Mouse (Mus musculus) brain, embryonic 14.5 days (tissue): ENCODE data around the gene Sox6. TPM values are rescaled to one million over a fixed set of nuclear protein-coding genes. Genes with fewer than 3 reads are reported as not detected.

ENCODE experiments used
- DNase-seq: peaks from one replicate; pipeline ENCODE4 v3.0.0-alpha.2; 2011; ENCODE audit warnings: low read depth
- CTCF ChIP-seq: fragments of 200-500 bp; IDR thresholded peaks from 2 replicates; pipeline ENCODE4 v1.5.1; 2012; ENCODE audit warnings: inconsistent platforms, mild to moderate bottlenecking, moderate library complexity, borderline replicate concordance; ENCODE audit not compliant: insufficient read depth, insufficient read length; ENCODE audit errors: extremely low read depth
- POLR2A ChIP-seq: fragments of 200-500 bp; IDR thresholded peaks from 2 replicates; pipeline ENCODE4 v1.6.1; 2012; ENCODE audit warnings: mild to moderate bottlenecking, inconsistent platforms, borderline replicate concordance; ENCODE audit not compliant: poor library complexity, insufficient read depth, insufficient read length, severe bottlenecking; ENCODE audit errors: extremely low read depth
- polyA plus RNA-seq: library from polyadenylated mRNA; depleted of rRNA; stranded (reverse); fragments of >200 nt; gene quantifications from 2 replicates; pipeline ENCODE4 v1.2.3, GENCODE M21; 2012

Gene Sox6
- polyA plus RNA-seq, 1 experiment = 23.1 TPM

DNA sequence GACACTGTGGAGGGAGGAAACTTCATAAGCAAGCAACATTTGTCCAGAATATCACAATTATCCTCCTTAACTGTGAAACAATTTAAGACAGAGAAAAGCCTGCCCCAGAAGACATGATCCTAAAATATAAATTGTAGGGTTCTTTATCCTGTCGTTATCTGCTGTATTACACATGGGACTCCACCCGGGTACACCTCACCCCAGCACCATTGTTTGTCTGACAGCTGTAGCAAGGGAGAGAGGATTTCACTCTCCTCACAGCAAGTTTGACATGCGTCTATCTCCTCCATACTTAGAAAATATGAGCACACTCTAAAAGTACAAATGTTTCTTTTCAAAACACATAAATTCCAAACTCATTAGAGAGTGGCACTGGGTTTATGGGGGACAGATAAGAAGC, 198.0 kb downstream of the Sox6 start:
- DNase-seq = no peak

DNA sequence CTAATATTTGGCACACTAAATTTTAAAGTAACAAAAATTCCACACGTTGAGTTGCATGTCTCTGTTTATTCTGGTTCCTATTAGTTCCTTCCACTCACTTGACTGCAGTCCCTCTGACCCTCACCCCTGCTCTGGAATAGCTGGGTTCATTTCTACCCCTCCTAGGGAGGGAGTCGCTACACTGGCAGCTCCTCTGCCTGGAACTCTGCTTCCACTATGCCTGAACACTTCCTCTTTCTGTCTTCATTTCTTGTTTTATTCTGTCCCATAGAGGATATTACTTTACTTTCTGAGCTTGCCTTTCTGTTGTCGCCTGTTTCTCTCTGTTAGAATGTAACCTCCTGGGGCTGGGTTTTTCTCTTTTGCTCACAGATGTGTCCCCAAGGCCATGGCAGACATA, 203.6 kb downstream of the Sox6 start:
- no peak for DNase-seq

More for the DNA sequence above, 198.0 kb downstream of the Sox6 start:
- TF ChIP-seq CTCF (no peak), POLR2A (no peak)

DNA sequence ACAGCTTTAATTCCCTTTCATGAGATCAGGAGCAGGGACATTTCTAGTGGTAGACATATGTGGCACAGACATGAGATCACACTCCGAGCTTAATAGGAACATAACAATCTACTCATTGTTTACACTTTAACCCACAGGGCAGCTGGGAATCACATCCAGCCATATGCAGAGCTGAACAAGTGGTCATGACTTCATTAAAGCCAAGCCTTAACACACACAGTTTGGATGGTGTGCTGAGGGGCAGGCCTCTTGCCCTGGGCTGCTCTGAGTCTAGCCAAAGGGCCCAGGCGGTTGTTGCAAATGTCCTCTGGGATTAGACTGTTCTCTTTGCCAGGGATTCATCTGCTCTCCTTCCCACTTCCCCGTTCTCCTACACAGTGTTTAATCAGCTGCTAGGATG, 204.9 kb downstream of the Sox6 start:
- peak; percentile 70 for DNase-seq
- TF ChIP-seq POLR2A (no peak), CTCF (no peak)

More for the DNA sequence above, 203.6 kb downstream of the Sox6 start:
- no peak for TF ChIP-seq CTCF
- no peak for TF ChIP-seq POLR2A

DNA sequence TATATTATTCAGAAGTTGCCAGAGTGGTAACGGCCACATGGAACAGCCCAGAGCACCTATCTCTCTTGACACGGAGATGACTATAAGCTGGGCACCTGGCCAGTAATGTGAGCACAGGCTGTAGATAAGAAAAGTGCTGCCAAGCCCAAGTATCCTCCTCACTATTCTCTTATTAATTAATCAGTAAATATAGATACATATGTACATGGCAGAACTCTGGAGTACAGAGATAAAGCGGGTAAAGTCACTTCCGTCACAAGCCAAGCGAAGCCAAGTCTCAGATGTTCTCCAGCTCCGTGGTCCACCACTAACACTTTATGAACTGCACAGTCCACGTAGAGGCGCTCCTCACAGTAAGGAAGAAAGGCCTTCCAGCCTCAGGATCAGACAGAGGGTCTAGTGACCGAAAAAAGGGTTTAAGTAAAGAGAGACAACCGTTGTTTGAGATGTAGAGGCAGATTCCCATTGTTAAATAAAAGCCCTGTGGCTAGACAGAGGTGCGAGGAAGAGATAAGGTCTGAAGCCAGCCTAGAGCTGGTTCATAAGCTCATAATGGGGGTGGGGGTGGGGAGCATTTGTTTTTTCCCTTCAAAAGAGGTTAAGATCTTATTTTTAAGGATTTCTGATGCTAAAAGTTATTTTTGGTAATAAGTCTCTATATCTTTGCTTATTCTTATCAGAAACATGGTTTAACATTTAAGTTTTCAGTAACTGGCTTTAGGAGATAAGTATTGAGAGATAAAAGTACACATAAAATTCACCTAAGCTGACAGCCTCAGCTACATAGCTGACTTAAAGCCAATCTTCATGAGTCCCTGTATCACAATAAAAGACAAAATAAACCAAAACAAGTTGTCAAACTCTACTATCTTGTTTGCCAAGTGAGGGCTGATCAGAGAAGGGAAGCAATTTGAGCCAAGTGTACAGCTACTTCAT, 207.4 kb downstream of the Sox6 start:
- DNase-seq = no peak

DNA sequence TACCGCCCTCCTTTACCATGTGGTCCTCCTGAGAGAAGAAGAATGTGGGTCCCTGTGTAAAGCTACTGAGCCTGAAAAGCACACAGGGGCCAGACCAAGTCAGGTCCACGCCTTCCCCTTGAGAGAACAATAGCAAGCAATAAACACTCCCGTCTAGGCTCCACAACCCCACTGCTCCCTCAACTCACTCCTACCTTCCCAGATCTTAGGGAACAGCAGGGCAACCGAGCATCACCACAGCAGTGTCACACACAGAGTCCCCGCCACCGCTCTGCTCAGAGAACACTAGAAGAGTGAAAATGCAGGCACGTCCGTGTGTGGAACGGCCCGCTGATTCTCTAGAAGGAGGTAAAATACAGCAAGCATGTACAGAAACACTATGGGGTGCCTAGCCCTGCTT, 208.2 kb downstream of the Sox6 start:
- TF ChIP-seq CTCF (no peak), POLR2A (no peak)
- DNase-seq = peak; percentile 28

More for the DNA sequence above, 207.4 kb downstream of the Sox6 start:
- TF ChIP-seq CTCF = no peak
- no peak for TF ChIP-seq POLR2A

DNA sequence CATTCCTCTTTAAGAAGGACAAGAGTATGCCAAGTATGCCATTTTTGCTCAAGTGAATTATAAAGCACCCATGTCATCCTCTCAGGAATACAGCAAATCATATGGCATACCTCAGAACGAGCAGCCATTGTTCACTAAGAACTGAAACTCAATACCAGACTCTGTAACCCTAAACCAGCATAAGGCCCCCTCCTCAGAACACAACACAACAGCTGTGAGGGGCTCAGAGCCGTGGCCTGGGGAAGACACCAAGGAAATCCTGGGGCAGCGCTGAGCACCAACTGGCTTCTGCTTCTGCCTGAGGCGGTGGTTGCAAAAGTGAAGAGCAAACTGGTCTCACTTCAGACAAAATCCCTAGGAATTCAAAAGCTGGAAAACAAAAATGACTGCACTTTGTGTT, 208.8 kb downstream of the Sox6 start:
- TF ChIP-seq POLR2A = no peak
- peak; percentile 43 for DNase-seq

DNA sequence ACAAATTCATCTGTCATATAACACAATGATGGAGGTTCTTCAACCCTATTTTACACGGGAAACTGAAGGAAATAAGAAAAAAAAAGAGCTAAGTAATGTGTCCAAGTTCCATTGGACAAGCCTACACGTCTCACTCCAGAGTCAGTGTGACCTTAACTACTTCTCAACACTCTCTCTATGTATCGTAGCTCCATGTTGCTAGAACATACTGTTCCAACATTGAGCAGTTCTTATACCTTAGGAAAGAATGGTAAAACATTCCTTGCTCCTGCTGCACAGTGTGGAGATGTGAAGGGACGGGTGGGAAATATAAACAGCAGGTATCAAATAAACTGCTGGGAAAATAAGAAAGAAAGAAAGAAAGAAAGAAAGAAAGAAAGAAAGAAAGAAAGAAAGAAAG, 209.3 kb downstream of the Sox6 start:
- no peak for DNase-seq
- TF ChIP-seq POLR2A (no peak), CTCF (no peak)

DNA sequence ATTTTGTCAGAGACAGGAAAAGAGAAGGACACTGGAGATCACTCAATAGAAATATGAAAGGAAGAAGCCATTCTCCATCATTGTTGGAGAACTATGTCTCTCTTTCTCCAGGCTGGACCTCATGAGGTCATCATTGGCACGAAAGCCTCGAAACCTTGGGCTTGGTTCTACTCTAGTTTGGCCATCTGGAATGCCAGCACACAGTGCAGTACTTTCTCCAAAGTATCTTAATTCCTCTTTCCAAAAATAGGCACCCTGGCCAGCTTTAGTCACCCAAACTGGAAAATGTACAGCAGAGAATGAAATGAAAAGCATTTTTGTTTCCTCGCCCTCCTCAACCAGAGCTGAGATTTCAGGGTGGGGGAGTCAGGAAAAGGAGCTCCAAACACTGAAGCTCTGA, 213.3 kb downstream of the Sox6 start:
- DNase-seq = peak; percentile 79
- TF ChIP-seq CTCF = no peak
- no peak for TF ChIP-seq POLR2A

DNA sequence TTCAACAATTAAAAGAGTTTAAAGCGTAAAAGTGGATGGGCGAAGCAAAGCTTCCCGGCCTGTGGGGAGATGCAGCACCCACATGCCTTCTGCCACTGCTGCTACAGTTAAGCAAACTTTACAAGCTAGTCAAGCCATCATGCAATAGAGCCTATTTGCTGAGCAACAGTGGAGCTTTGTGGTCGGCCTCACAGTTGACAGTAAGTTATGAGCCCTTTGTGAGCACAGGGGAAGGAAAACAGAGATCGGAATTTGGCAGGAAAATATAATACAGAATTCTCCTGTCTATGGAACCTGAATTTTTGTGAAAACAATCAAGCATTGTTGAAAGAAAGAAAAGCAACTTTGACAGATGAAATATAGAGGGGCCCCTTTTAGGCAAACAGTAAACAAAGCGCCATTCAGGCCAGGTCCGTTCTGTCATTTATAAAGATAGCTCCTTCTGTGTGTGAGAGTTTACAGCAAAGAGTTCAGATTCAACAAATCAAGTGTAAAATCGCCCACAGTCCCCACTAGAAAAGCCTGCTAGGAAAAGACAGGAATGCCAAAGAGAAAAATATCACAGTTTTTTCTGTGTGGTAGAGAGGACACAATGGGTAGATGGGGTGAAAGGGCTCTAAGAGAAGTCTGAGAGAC, 213.9 kb downstream of the Sox6 start:
- peak; percentile 79 for DNase-seq
- no peak for TF ChIP-seq CTCF
- TF ChIP-seq POLR2A = no peak

DNA sequence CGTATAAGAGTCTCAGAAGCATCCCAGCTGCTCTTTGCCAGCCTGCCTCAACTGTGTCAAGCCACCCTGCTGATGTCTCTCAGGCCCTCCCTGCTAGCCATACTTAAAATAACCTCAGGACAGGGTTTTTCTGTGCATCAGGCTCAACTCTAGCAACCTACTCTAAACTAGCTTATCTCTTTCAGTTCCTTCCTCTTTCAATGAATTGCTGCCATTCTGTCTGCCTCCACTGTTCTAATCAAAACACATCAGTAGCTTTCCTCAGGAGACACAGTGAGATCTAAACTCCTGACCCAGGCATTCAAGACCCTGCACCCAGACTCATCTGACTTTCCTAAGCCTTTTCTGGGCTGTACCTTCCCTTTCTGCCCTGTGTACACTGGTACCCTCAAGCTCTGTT, 219.5 kb downstream of the Sox6 start:
- DNase-seq = no peak
- TF ChIP-seq POLR2A (no peak), CTCF (no peak)

DNA sequence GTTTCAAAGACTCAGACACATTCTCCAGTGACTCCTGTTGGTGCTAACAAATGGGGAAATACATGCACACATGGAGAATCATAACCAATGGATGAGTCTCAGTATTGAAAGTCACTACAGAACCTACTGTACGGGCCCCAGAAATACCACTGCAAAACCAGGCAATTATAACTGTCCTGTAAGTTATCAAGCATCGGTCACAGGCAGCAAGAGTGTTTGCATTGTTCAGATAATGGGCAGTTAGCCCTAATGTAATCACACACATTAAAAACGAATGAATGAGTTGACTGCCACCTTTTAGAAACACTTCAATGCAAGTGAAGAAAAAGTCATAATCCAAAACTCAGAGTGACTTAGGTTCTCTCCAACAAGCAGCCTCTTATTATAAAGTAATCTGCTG, 235.3 kb downstream of the Sox6 start:
- TF ChIP-seq CTCF = no peak
- TF ChIP-seq POLR2A = no peak
- DNase-seq = no peak

DNA sequence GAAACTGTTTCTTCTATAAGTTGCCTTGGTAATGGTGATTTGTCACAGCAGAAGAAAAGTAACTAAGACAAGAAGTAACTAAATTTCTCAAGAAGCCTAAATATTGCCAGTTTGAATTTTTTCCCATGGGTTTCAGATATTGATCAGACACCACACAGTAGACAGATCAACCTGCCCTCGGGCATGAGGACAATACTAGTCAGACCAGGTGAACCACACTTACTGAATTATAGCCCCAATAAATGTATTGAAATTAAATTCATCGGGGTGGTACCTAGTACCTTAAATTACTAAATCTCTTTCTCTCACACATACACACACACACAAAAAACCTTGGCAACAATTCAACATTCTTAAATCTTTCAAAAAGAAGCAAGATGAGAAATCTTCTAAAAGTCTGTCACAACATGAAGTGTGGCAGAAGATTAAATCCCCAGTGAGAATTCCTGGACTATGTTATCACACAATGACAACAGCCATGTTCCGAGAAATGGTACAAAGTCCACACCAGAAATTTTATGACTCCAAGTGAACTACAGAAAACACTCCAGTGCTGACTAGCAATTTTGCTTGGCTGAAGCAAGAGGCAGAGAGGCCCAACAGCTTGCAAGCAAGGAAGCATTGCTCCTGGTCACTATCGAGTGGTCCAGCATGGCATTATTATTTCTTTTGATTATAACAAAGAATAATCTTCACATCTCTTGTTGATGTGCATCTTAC, 244.3 kb downstream of the Sox6 start:
- no peak for TF ChIP-seq POLR2A
- TF ChIP-seq CTCF = no peak
- DNase-seq = no peak
